8 mouse cellular contexts compared by ENCODE assay signal in the genomic region with DNA sequence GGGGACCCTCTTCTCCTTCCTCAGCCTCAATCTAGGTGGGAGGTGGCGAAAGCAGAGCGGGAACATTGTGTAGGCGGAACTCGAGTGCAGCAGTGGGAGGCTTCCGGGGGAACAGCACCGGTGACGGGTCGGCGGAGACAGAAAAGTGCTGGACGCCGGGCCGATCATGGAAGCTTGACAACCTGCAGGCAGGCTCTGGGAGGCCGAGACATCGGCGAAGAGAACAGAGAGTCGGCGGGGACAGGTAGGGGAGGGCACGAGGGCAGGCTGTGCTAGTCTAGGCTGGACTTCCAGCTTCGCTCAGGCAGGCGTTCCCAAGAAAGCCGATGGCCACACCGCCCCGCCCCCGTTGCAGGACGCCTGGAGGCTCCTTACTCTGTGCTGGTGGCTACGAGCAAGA. TPM values are rescaled to one million over a fixed set of nuclear protein-coding genes. Genes with fewer than 3 reads are reported as not detected.
DNase-seq lines count a peak whose midpoint lies in the region; ATAC-seq lines count a peak whose summit lies in the region.

No protein-coding gene starts in this region.

- peaks cover 17% of the 10 kb centered on the region; the same call in 1 of the 2 replicates for H3K36me3 ChIP-seq in hindbrain, embryonic 12.5 days

- no peaks in the 10 kb centered on the region for H3K9me3 ChIP-seq in hindbrain, embryonic 12.5 days (replicated peaks)

- whole genome bisulfite sequencing in hindbrain, embryonic 12.5 days: 2% methylated on average over 26 of the region's 26 CpGs

- H3K27me3 ChIP-seq in hindbrain, embryonic 12.5 days: no peaks in the 10 kb centered on the region

- peaks cover 12% of the 10 kb centered on the region for H3K4me1 ChIP-seq in hindbrain, embryonic 12.5 days

- ATAC-seq in hindbrain, embryonic 12.5 days (ENCODE audit: low FRiP score): peak; percentile 5; the same call in 1 of the 2 replicates

- peak overlapping the region; percentile 62 for H3K27ac ChIP-seq in hindbrain, embryonic 12.5 days

- peak overlapping the region; percentile 95 for H3K4me3 ChIP-seq in hindbrain, embryonic 12.5 days

- peak overlapping the region; percentile 58 for H3K4me2 ChIP-seq in hindbrain, embryonic 12.5 days (replicated peaks)

- peak overlapping the region; percentile 86 for H3K9ac ChIP-seq in hindbrain, embryonic 12.5 days

- peak; percentile 86 for DNase-seq in MN1 (ENCODE audit: low spot score)
- peak; percentile 90 to 91 for DNase-seq in cerebellum, postnatal 10 days
- peak; percentile 72 to 76 for DNase-seq in frontal cortex, postnatal 10 days (ENCODE audit: low spot score in 2 of 2)
- DNase-seq in layer of hippocampus, postnatal 25 days (ENCODE audit: extremely low spot score in 1 of 2, low spot score in 1 of 2): peak; percentile 74 to 76
- DNase-seq in lung, postnatal 25 days (ENCODE audit: low spot score): peak; percentile 71
- DNase-seq in retina, embryonic 14.5 days (ENCODE audit: low spot score): peak; percentile 84
- DNase-seq in thymus, postnatal 4 days: peak; percentile 91

RNA-seq across cellular contexts. Expression of a gene that starts 4.3 kb away (rescaled TPM):
- polyA plus RNA-seq in hindbrain, embryonic 12.5 days (2016; fragmentation: Nextera tagmentation; extraction: Ambion mirVana): 60.2 and 60.6 TPM in 2 replicates
- 10 to 100 TPM; 21.6 to 25.0 TPM for total RNA-seq in layer of hippocampus, postnatal 25 days (2021)

RNA-seq across cellular contexts. Expression of a gene that starts 4.6 kb away (rescaled TPM):
- 93.7 and 100 TPM in 2 replicates for polyA plus RNA-seq in hindbrain, embryonic 12.5 days (2016; fragmentation: Nextera tagmentation; extraction: Ambion mirVana)
- total RNA-seq in layer of hippocampus, postnatal 25 days (2021): 10 to 100 TPM; 55.4 to 61.0 TPM

Comparison
In these comparisons a context has a peak if more than half of its experiments do, and no peak if none do; other contexts are left out.
1. Peak in every context shown above with its lines: DNase-seq, ATAC-seq, H3K4me3 ChIP-seq and H3K27ac ChIP-seq.